Mouse (Mus musculus): Measurements from ENCODE around the gene Zkscan6. TPM values are rescaled to one million over a fixed set of nuclear protein-coding genes. Genes with fewer than 3 reads are reported as not detected.

Zkscan6 gene
- 23.6 TPM for polyA plus RNA-seq (2017; shearing (Covaris generic))

GRCm38 (mm10) chr11:65806909-65807504 is at the start of gene Zkscan6:
TSS of gene Zkscan6 (plus strand) at chr11:65807175.

GRCm38 (mm10) chr11:65788154-65788553 is 18.8 kb upstream of the Zkscan6 start, which contains the start of gene Map2k4:
TSS of gene Map2k4 (minus strand) at chr11:65788297.

Other genes with a start within 250 kb of the Zkscan6 start
- gene Map2k4, start 18.9 kb upstream of the Zkscan6 start, polyA plus RNA-seq (2017; shearing (Covaris generic)) = 38.6 TPM

All from effector memory CD4-positive, alpha-beta T cell, adult 7 months (primary cell).